Mouse (Mus musculus): Measurements from ENCODE around the gene Ipo7. TPM values are rescaled to one million over a fixed set of nuclear protein-coding genes. Genes with fewer than 3 reads are reported as not detected.
"Not testable (repeated sequence)": the region's sequence is repeated elsewhere in the genome, so short reads cannot be mapped to it uniquely, and the experiment has no call there.

Gene Ipo7
- 12.7 and 15.3 TPM in 2 replicates for polyA plus RNA-seq (2015; fragmentation: Nextera tagmentation; extraction: Ambion mirVana)

GRCm38 (mm10) chr7:110018117-110018630 is at the start of gene Ipo7:
Ipo7 (plus strand) TSS chr7:110018274.
- no peaks in the 10 kb centered on the region for H3K36me3 ChIP-seq (ENCODE audit: insufficient read depth, low read length)
- peak within 1 kb of the TSS; percentile 80 for H3K4me2 ChIP-seq (replicated peaks; ENCODE audit: low read depth, low read length)
- H3K9me3 ChIP-seq (ENCODE audit: low read length): no peaks in the 10 kb centered on the region
- H3K27me3 ChIP-seq (replicated peaks; ENCODE audit: insufficient read depth, low read length): no peaks in the 10 kb centered on the region
- peak within 1 kb of the TSS; percentile 83 for H3K9ac ChIP-seq (replicated peaks; ENCODE audit: low read depth)
- under 1% methylated on average over 48 of the region's 48 CpGs for whole genome bisulfite sequencing
- ATAC-seq (peak; percentile 98), DNase-seq (ENCODE audit: low spot score) (peak; percentile 96)
- peak within 1 kb of the TSS; percentile 96 for H3K27ac ChIP-seq (ENCODE audit: low read length)
- 0 out of 2 replicates have a peak, but pooled peaks have one; percentile 3 for TF ChIP-seq CTCF (IDR thresholded peaks at IDR 0.05)
- no peak for TF ChIP-seq EP300 (IDR thresholded peaks at IDR 0.05)
- peak within 1 kb of the TSS; percentile 87 for H3K4me3 ChIP-seq (ENCODE audit: low read depth, low read length)
- H3K4me1 ChIP-seq (ENCODE audit: insufficient read depth, low read depth, low read length): peaks cover 3% of the 10 kb centered on the region; the same call in 1 of the 2 replicates

- no peak overlapping the region for H3K4me2 ChIP-seq (replicated peaks; ENCODE audit: low read depth, low read length)
- H3K9ac ChIP-seq (replicated peaks; ENCODE audit: low read depth): no peak overlapping the region
- H3K4me1 ChIP-seq (ENCODE audit: insufficient read depth, low read depth, low read length): no peaks in the 10 kb centered on the region
- 0 out of 2 replicates have a peak, but pooled peaks cover 8% of the 10 kb centered on the region for H3K36me3 ChIP-seq (ENCODE audit: insufficient read depth, low read length)
- TF ChIP-seq EP300 (IDR thresholded peaks at IDR 0.05) (no peak), CTCF (IDR thresholded peaks at IDR 0.05) (peak; percentile 49)
- no peaks in the 10 kb centered on the region for H3K9me3 ChIP-seq (ENCODE audit: low read length)
- no peaks in the 10 kb centered on the region for H3K27me3 ChIP-seq (replicated peaks; ENCODE audit: insufficient read depth, low read length)
- 0% methylated on average over 1 of the region's 2 CpGs for WGBS
- peak; percentile 47 for DNase-seq (ENCODE audit: low spot score)
- peak; percentile 44; the same call in 1 of the 2 replicates for ATAC-seq
- H3K4me3 ChIP-seq (ENCODE audit: low read depth, low read length): no peak overlapping the region
- no peak overlapping the region for H3K27ac ChIP-seq (ENCODE audit: low read length)
Observed at GRCm38 (mm10) chr7:109968924-109969450, 49.1 kb upstream of the Ipo7 start.

- Histone ChIP-seq H3K27me3 (replicated peaks; ENCODE audit: insufficient read depth, low read length) (no peaks in the 10 kb centered on the region), H3K27ac (ENCODE audit: low read length) (no peak overlapping the region), H3K9ac (replicated peaks; ENCODE audit: low read depth) (no peak overlapping the region), H3K4me3 (ENCODE audit: low read depth, low read length) (no peak overlapping the region), H3K4me2 (replicated peaks; ENCODE audit: low read depth, low read length) (no peak overlapping the region), H3K9me3 (ENCODE audit: low read length) (no peaks in the 10 kb centered on the region), H3K36me3 (ENCODE audit: insufficient read depth, low read length) (0 out of 2 replicates have a peak, but pooled peaks cover 8% of the 10 kb centered on the region), H3K4me1 (ENCODE audit: insufficient read depth, low read depth, low read length) (no peaks in the 10 kb centered on the region)
- DNase-seq (ENCODE audit: low spot score): no peak
- no peak for ATAC-seq
- TF ChIP-seq EP300 (IDR thresholded peaks at IDR 0.05) (no peak), CTCF (IDR thresholded peaks at IDR 0.05) (no peak)
Observed at GRCm38 (mm10) chr7:109969542-109969941, 48.5 kb upstream of the Ipo7 start.

- peak; percentile 62 for ATAC-seq
- Histone ChIP-seq H3K27me3 (replicated peaks; ENCODE audit: insufficient read depth, low read length) (no peaks in the 10 kb centered on the region), H3K36me3 (ENCODE audit: insufficient read depth, low read length) (peaks cover 18% of the 10 kb centered on the region; the same call in 1 of the 2 replicates), H3K4me3 (ENCODE audit: low read depth, low read length) (no peak overlapping the region), H3K4me1 (ENCODE audit: insufficient read depth, low read depth, low read length) (no peaks in the 10 kb centered on the region), H3K27ac (ENCODE audit: low read length) (0 out of 2 replicates have a peak overlapping the region, but pooled peaks have one; percentile 4), H3K9me3 (ENCODE audit: low read length) (no peaks in the 10 kb centered on the region), H3K4me2 (replicated peaks; ENCODE audit: low read depth, low read length) (no peak overlapping the region), H3K9ac (replicated peaks; ENCODE audit: low read depth) (no peak overlapping the region)
- peak; percentile 32 for DNase-seq (ENCODE audit: low spot score)
- TF ChIP-seq EP300 (IDR thresholded peaks at IDR 0.05) (no peak), CTCF (IDR thresholded peaks at IDR 0.05) (no peak)
- 74% methylated on average over 6 of the region's 6 CpGs for WGBS
Observed at GRCm38 (mm10) chr7:109975966-109976715, 41.9 kb upstream of the Ipo7 start.

GRCm38 (mm10) chr7:109977131-109977530 is 40.9 kb upstream of the Ipo7 start:
- not testable (repeated sequence) for ATAC-seq; H3K9me3 ChIP-seq (ENCODE audit: low read length); H3K4me3 ChIP-seq (ENCODE audit: low read depth, low read length); H3K4me1 ChIP-seq (ENCODE audit: insufficient read depth, low read depth, low read length); H3K27ac ChIP-seq (ENCODE audit: low read length); H3K27me3 ChIP-seq (replicated peaks; ENCODE audit: insufficient read depth, low read length); H3K4me2 ChIP-seq (replicated peaks; ENCODE audit: low read depth, low read length); DNase-seq (ENCODE audit: low spot score); H3K9ac ChIP-seq (replicated peaks; ENCODE audit: low read depth)
- WGBS: 69% methylated on average over 5 of the region's 5 CpGs
- H3K36me3 ChIP-seq (ENCODE audit: insufficient read depth, low read length): peaks cover 25% of the 10 kb centered on the region; the same call in 1 of the 2 replicates
- peak; percentile 56 for TF ChIP-seq CTCF (IDR thresholded peaks at IDR 0.05)

GRCm38 (mm10) chr7:109984608-109985007 is 33.5 kb upstream of the Ipo7 start:
- not testable (repeated sequence) for H3K9me3 ChIP-seq (ENCODE audit: low read length); H3K9ac ChIP-seq (replicated peaks; ENCODE audit: low read depth); H3K4me2 ChIP-seq (replicated peaks; ENCODE audit: low read depth, low read length); DNase-seq (ENCODE audit: low spot score); ATAC-seq; H3K4me1 ChIP-seq (ENCODE audit: insufficient read depth, low read depth, low read length); H3K27ac ChIP-seq (ENCODE audit: low read length); H3K4me3 ChIP-seq (ENCODE audit: low read depth, low read length); H3K27me3 ChIP-seq (replicated peaks; ENCODE audit: insufficient read depth, low read length)
- WGBS: 75% methylated on average over 5 of the region's 5 CpGs
- H3K36me3 ChIP-seq (ENCODE audit: insufficient read depth, low read length): peaks cover 14% of the 10 kb centered on the region; the same call in 1 of the 2 replicates

Measured in lung, postnatal 0 days (tissue).